Mouse (Mus musculus) cortical plate, adult 2 months (tissue): ENCODE results near the gene Plxna4.

Experiments used
- CTCF ChIP-seq: fragments of 200-500 bp; IDR thresholded peaks from 2 replicates; pipeline ENCODE4 v1.5.1; 2011; ENCODE audit warnings: mild to moderate bottlenecking, control low read depth, low read length; ENCODE audit not compliant: insufficient read depth; ENCODE audit errors: extremely low read depth
- POLR2A ChIP-seq: fragments of 200-500 bp; IDR thresholded peaks from 2 replicates; pipeline ENCODE4 v1.6.1; 2011; ENCODE audit warnings: mild to moderate bottlenecking, low read length, control low read depth; ENCODE audit not compliant: insufficient read depth; ENCODE audit errors: extremely low read depth

- TF ChIP-seq POLR2A (no peak), CTCF (no peak)
These were observed 115.9 kb downstream of the Plxna4 start for GRCm38 (mm10) chr6:32472062-32472461.
